In genomic region chr10:98349466-98349865, GRCm38 (mm10) we compare ENCODE assay signal across 9 mouse cellular contexts.
DNase-seq lines count a peak whose midpoint lies in the region; ATAC-seq lines count a peak whose summit lies in the region.
"Had no signal": no experiment of that assay in that cellular context is flagged by ENCODE, and none has a peak within 500 bp of the region (broad histone marks: within the 10 kb centered on the region; RNA-seq: fewer than 3 reads in every experiment).

No protein-coding gene starts in this region.

- no peak for ATAC-seq in embryonic facial prominence, embryonic 13.5 days (ENCODE audit: insufficient number of reproducible peaks, insufficient read depth, low FRiP score, low TSS enrichment, low read depth)
- ATAC-seq in frontal cortex, adult (ENCODE audit: low TSS enrichment): peak; percentile 92
- no peak for ATAC-seq in kidney, embryonic 15.5 days (replicated peaks; ENCODE audit: low FRiP score)
- no peak; the same call in 1 of the 2 replicates for ATAC-seq in stomach, embryonic 14.5 days (ENCODE audit: insufficient number of reproducible peaks, insufficient read depth, low FRiP score, low read depth)

- WGBS in embryonic facial prominence, embryonic 13.5 days: 41% methylated on average over 5 of the region's 5 CpGs
- 90% methylated on average over 5 of the region's 5 CpGs for WGBS in embryonic facial prominence, embryonic 10.5 days
- whole genome bisulfite sequencing in kidney, embryonic 15.5 days: 47% methylated on average over 5 of the region's 5 CpGs
- WGBS in stomach, embryonic 14.5 days: 41% methylated on average over 5 of the region's 5 CpGs

- DNase-seq in embryonic facial prominence, embryonic 10.5 days (ENCODE audit: low spot score): no peak
- DNase-seq in adrenal gland, postnatal 10 days: peak; percentile 73
- DNase-seq in left cerebral cortex, postnatal 36 days (ENCODE audit: low spot score in 2 of 2): peak; percentile 29 to 30
- no peak for DNase-seq in thymus, postnatal 4 days
- DNase-seq: liver, embryonic 13.5 days had no signal

- H3K9ac ChIP-seq in embryonic facial prominence, embryonic 13.5 days: no peak overlapping the region
- H3K9ac ChIP-seq in kidney, embryonic 15.5 days: no peak overlapping the region
- no peak overlapping the region for H3K9ac ChIP-seq in stomach, embryonic 14.5 days (replicated peaks; ENCODE audit: low read depth, low read length)
- H3K9ac ChIP-seq: liver, embryonic 13.5 days had no signal

- peak overlapping the region; percentile 22; the same call in 1 of the 2 replicates for H3K4me2 ChIP-seq in embryonic facial prominence, embryonic 13.5 days
- no peak overlapping the region for H3K4me2 ChIP-seq in kidney, embryonic 15.5 days
- H3K4me2 ChIP-seq in stomach, embryonic 14.5 days (replicated peaks; ENCODE audit: low read depth, low read length): no peak overlapping the region
- H3K4me2 ChIP-seq: liver, embryonic 13.5 days had no signal

- H3K27ac ChIP-seq in embryonic facial prominence, embryonic 13.5 days: peak overlapping the region; percentile 64; the same call in 1 of the 2 replicates
- no peak overlapping the region for H3K27ac ChIP-seq in embryonic facial prominence, embryonic 10.5 days (replicated peaks)
- 0 out of 2 replicates have a peak overlapping the region, but pooled peaks have one; percentile 48 for H3K27ac ChIP-seq in kidney, embryonic 15.5 days
- peak overlapping the region; percentile 29; the same call in 1 of the 2 replicates for H3K27ac ChIP-seq in stomach, embryonic 14.5 days (ENCODE audit: low read length)
- H3K27ac ChIP-seq: liver, embryonic 13.5 days had no signal

- intact Hi-C loops in left cerebral cortex, postnatal 36 days (cut with DNase I): no loop called here

- H3K27me3 ChIP-seq in embryonic facial prominence, embryonic 13.5 days: no peaks in the 10 kb centered on the region
- H3K27me3 ChIP-seq in embryonic facial prominence, embryonic 10.5 days (replicated peaks; ENCODE audit: low read depth, poor library complexity, severe bottlenecking): no peaks in the 10 kb centered on the region
- no peaks in the 10 kb centered on the region for H3K27me3 ChIP-seq in kidney, embryonic 15.5 days
- H3K27me3 ChIP-seq in stomach, embryonic 14.5 days (ENCODE audit: control insufficient read depth, insufficient read depth, low read length): no peaks in the 10 kb centered on the region
- H3K27me3 ChIP-seq: liver, embryonic 13.5 days had no signal

- peaks cover 7% of the 10 kb centered on the region; the same call in 1 of the 2 replicates for H3K4me1 ChIP-seq in embryonic facial prominence, embryonic 13.5 days
- H3K4me1 ChIP-seq in embryonic facial prominence, embryonic 10.5 days: no peaks in the 10 kb centered on the region
- H3K4me1 ChIP-seq in kidney, embryonic 15.5 days: no peaks in the 10 kb centered on the region
- no peaks in the 10 kb centered on the region for H3K4me1 ChIP-seq in stomach, embryonic 14.5 days (ENCODE audit: control insufficient read depth, insufficient read depth, low read length)
- H3K4me1 ChIP-seq: liver, embryonic 13.5 days had no signal

- H3K36me3 ChIP-seq in embryonic facial prominence, embryonic 13.5 days: no peaks in the 10 kb centered on the region
- H3K36me3 ChIP-seq in embryonic facial prominence, embryonic 10.5 days (replicated peaks): no peaks in the 10 kb centered on the region
- no peaks in the 10 kb centered on the region for H3K36me3 ChIP-seq in kidney, embryonic 15.5 days
- no peaks in the 10 kb centered on the region for H3K36me3 ChIP-seq in stomach, embryonic 14.5 days (ENCODE audit: control insufficient read depth, insufficient read depth, low read length)
- H3K36me3 ChIP-seq: liver, embryonic 13.5 days had no signal

- H3K4me3 ChIP-seq in embryonic facial prominence, embryonic 13.5 days: no peak overlapping the region
- no peak overlapping the region for H3K4me3 ChIP-seq in embryonic facial prominence, embryonic 10.5 days
- H3K4me3 ChIP-seq in kidney, embryonic 15.5 days (replicated peaks): no peak overlapping the region
- H3K4me3 ChIP-seq in stomach, embryonic 14.5 days (ENCODE audit: low read depth, low read length): no peak overlapping the region
- H3K4me3 ChIP-seq: liver, embryonic 13.5 days had no signal

- H3K9me3 ChIP-seq in embryonic facial prominence, embryonic 13.5 days: no peaks in the 10 kb centered on the region
- no peaks in the 10 kb centered on the region for H3K9me3 ChIP-seq in embryonic facial prominence, embryonic 10.5 days
- no peaks in the 10 kb centered on the region for H3K9me3 ChIP-seq in kidney, embryonic 15.5 days (replicated peaks)
- H3K9me3 ChIP-seq in stomach, embryonic 14.5 days (ENCODE audit: control insufficient read depth, low read depth, low read length): no peaks in the 10 kb centered on the region
- H3K9me3 ChIP-seq: liver, embryonic 13.5 days had no signal

Comparison
In these comparisons a context has a peak if more than half of its experiments do, and no peak if none do; other contexts are left out.
1. DNase-seq: peak in adrenal gland, postnatal 10 days (single experiment) and left cerebral cortex, postnatal 36 days (2 of 2); none in embryonic facial prominence, embryonic 10.5 days (single experiment) and thymus, postnatal 4 days (single experiment).